Mouse (Mus musculus): ENCODE results near the gene Prdm12.
"Not testable (repeated sequence)": the region's sequence is repeated elsewhere in the genome, so short reads cannot be mapped to it uniquely, and the experiment has no call there.

Prdm12 gene

GRCm38 (mm10) chr2:31670551-31671035 lies 30.8 kb downstream of the Prdm12 start, which contains the start of gene Exosc2:
Gene Exosc2, plus strand, starts transcription at chr2:31670715.
- Histone ChIP-seq H3K36me3 (ENCODE audit: control insufficient read depth, insufficient read depth, low read length, poor library complexity, severe bottlenecking) (no peaks in the 10 kb centered on the region; the same call in 1 of the 2 replicates), H3K27me3 (ENCODE audit: control insufficient read depth, insufficient read depth, low read length, poor library complexity, severe bottlenecking) (no peaks in the 10 kb centered on the region)
- DNase-seq (ENCODE audit: low read depth, low spot score): peak; percentile 98

DNA sequence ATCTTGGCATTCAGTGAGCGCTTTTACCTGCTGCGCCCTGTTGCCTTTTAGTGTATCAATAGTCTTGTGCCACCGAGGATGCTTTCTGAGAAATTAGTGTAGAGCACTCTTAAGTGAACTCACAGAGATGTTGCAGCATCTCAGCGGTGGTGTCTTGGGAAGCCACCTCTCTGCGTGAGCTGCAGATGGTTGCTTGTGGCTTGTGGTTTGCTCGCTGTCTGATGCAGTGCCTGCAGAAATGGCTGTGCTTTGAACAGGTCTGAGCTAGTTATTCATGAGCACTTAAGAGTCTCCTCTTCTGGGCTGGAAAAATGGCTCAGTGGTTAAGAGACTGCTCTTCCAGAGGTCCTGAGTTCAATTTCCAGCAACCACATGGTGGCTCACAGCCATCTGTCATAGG lies 38.8 kb downstream of the Prdm12 start:
- no peak for DNase-seq (ENCODE audit: low read depth, low spot score)
- Histone ChIP-seq H3K27me3 (ENCODE audit: control insufficient read depth, insufficient read depth, low read length, poor library complexity, severe bottlenecking) (no peaks in the 10 kb centered on the region), H3K36me3 (ENCODE audit: control insufficient read depth, insufficient read depth, low read length, poor library complexity, severe bottlenecking) (peaks cover 4% of the 10 kb centered on the region)

DNA sequence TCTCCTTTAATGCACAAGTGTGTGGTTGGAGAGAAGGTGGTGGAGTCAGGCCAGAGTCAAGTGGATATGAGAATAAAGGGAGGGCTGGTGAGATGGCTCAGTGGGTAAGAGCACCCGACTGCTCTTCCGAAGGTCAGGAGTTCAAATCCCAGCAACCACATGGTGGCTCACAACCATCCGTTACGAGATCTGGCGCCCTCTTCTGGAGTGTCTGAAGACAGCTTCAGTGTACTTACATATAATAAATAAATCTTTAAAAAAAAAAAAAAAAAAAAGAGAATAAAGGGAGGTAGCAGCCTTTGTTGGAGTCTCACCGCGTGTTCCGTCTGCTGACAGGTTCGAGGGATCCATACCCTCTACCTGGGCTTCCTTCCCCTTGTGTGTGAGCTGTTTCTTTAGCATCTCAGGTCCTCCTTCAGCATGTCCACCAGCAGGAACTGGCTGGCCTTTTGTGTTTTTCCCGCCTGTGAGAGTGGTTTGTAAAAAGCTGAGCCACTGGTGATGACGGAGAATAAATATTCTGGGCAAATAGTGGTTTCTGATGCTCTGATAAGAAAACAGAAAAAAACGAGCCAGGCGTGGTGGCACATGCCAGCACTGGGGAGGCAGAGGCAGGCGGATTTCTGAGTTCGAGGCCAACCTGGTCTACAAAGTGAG lies 41.3 kb downstream of the Prdm12 start:
- DNase-seq (ENCODE audit: low read depth, low spot score); H3K36me3 ChIP-seq (ENCODE audit: control insufficient read depth, insufficient read depth, low read length, poor library complexity, severe bottlenecking); H3K27me3 ChIP-seq (ENCODE audit: control insufficient read depth, insufficient read depth, low read length, poor library complexity, severe bottlenecking): not testable (repeated sequence)

GRCm38 (mm10) chr2:31681731-31682235 lies 41.9 kb downstream of the Prdm12 start:
- DNase-seq (ENCODE audit: low read depth, low spot score): no peak
- Histone ChIP-seq H3K27me3 (ENCODE audit: control insufficient read depth, insufficient read depth, low read length, poor library complexity, severe bottlenecking) (no peaks in the 10 kb centered on the region), H3K36me3 (ENCODE audit: control insufficient read depth, insufficient read depth, low read length, poor library complexity, severe bottlenecking) (peaks cover 4% of the 10 kb centered on the region)

DNA sequence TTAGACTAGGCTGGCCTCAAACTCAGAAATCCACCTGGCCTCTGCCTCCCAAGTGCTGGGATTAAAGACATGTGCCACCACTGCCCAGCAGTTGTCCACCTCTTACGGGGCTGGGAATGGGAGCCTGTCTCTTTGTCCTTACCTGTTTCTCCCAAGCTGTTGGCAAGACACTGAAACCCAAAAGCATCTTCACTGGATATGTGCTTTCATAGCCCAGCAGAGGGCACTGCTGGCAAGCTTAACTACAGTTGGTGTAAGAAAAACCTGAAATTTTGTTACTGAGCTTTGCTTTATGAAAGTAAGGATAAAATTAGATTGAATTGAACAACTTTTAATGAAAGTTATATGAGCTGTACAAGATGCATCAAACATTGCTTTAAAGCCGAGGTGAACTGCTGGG lies 43.8 kb downstream of the Prdm12 start:
- H3K27me3 ChIP-seq (ENCODE audit: control insufficient read depth, insufficient read depth, low read length, poor library complexity, severe bottlenecking): no peaks in the 10 kb centered on the region
- peak; percentile 79 for DNase-seq (ENCODE audit: low read depth, low spot score)
- H3K36me3 ChIP-seq (ENCODE audit: control insufficient read depth, insufficient read depth, low read length, poor library complexity, severe bottlenecking): peaks cover 1% of the 10 kb centered on the region; the same call in 1 of the 2 replicates

- peak; percentile 95 for DNase-seq (ENCODE audit: low read depth, low spot score)
- Histone ChIP-seq H3K27me3 (ENCODE audit: control insufficient read depth, insufficient read depth, low read length, poor library complexity, severe bottlenecking) (no peaks in the 10 kb centered on the region), H3K36me3 (ENCODE audit: control insufficient read depth, insufficient read depth, low read length, poor library complexity, severe bottlenecking) (no peaks in the 10 kb centered on the region)
Observed at GRCm38 (mm10) chr2:31688074-31688925, 48.5 kb downstream of the Prdm12 start, which contains the start of gene Abl1. Gene Abl1, plus strand, starts transcription at chr2:31688376.

GRCm38 (mm10) chr2:31689045-31689444 lies 49.2 kb downstream of the Prdm12 start:
- Histone ChIP-seq H3K36me3 (ENCODE audit: control insufficient read depth, insufficient read depth, low read length, poor library complexity, severe bottlenecking) (no peaks in the 10 kb centered on the region), H3K27me3 (ENCODE audit: control insufficient read depth, insufficient read depth, low read length, poor library complexity, severe bottlenecking) (no peaks in the 10 kb centered on the region)
- DNase-seq (ENCODE audit: low read depth, low spot score): no peak

GRCm38 (mm10) chr2:31690063-31690462 lies 50.2 kb downstream of the Prdm12 start:
- no peak for DNase-seq (ENCODE audit: low read depth, low spot score)
- H3K27me3 ChIP-seq (ENCODE audit: control insufficient read depth, insufficient read depth, low read length, poor library complexity, severe bottlenecking): no peaks in the 10 kb centered on the region
- no peaks in the 10 kb centered on the region for H3K36me3 ChIP-seq (ENCODE audit: control insufficient read depth, insufficient read depth, low read length, poor library complexity, severe bottlenecking)

- Histone ChIP-seq H3K27me3 (ENCODE audit: control insufficient read depth, insufficient read depth, low read length, poor library complexity, severe bottlenecking) (no peaks in the 10 kb centered on the region), H3K36me3 (ENCODE audit: control insufficient read depth, insufficient read depth, low read length, poor library complexity, severe bottlenecking) (peaks cover 3% of the 10 kb centered on the region)
- no peak for DNase-seq (ENCODE audit: low read depth, low spot score)
Observed at GRCm38 (mm10) chr2:31698209-31698608, 58.4 kb downstream of the Prdm12 start.

GRCm38 (mm10) chr2:31700545-31701446 lies 61.0 kb downstream of the Prdm12 start:
- no peaks in the 10 kb centered on the region for H3K27me3 ChIP-seq (ENCODE audit: control insufficient read depth, insufficient read depth, low read length, poor library complexity, severe bottlenecking)
- peaks cover 3% of the 10 kb centered on the region for H3K36me3 ChIP-seq (ENCODE audit: control insufficient read depth, insufficient read depth, low read length, poor library complexity, severe bottlenecking)
- DNase-seq (ENCODE audit: low read depth, low spot score): no peak

DNA sequence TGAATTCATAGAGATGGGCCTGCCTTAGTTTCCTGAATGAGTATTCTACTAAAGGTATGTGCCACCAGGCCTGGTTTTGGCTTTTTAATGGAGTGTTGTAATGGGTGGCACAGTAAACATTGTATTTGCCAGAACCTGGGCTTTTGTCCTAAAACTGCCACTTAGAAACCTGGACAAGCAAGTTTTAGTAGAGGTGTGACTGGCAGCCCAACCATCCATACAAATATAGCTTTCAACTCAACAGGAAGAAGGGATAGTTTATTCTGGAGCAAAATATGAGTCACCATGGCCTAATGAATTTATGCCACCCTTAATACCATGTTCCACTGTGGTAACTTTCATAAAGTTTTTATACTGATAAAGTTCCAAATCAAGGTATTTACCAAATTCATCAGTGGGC lies 63.4 kb downstream of the Prdm12 start:
- Histone ChIP-seq H3K36me3 (ENCODE audit: control insufficient read depth, insufficient read depth, low read length, poor library complexity, severe bottlenecking) (no peaks in the 10 kb centered on the region; the same call in 1 of the 2 replicates), H3K27me3 (ENCODE audit: control insufficient read depth, insufficient read depth, low read length, poor library complexity, severe bottlenecking) (no peaks in the 10 kb centered on the region)
- no peak for DNase-seq (ENCODE audit: low read depth, low spot score)
